Mouse (Mus musculus) heart, embryonic 10.5 days (tissue): ENCODE data around the gene S1pr4. TPM values are rescaled to one million over a fixed set of nuclear protein-coding genes. Genes with fewer than 3 reads are reported as not detected.

Experiments used
- DNase-seq: peaks from one replicate; pipeline ENCODE4 v3.0.0-alpha.2; 2017; ENCODE audit warnings: low spot score
- H3K27ac ChIP-seq: fragments of 300-500 bp; sonication (generic); 2 replicates; pipeline ENCODE4 v1.5.1; 2016; ENCODE audit warnings: mild to moderate bottlenecking
- H3K27me3 ChIP-seq: fragments of 300-500 bp; sonication (generic); 2 replicates; pipeline ENCODE4 v1.6.1; 2016; ENCODE audit warnings: mild to moderate bottlenecking; ENCODE audit not compliant: poor library complexity, insufficient read depth, severe bottlenecking
- H3K36me3 ChIP-seq: fragments of 300-500 bp; sonication (generic); 2 replicates; pipeline ENCODE4 v1.6.1; 2016; ENCODE audit warnings: mild to moderate bottlenecking, moderate library complexity
- H3K4me1 ChIP-seq: fragments of 300-500 bp; sonication (generic); 2 replicates; pipeline ENCODE4 v1.6.1; 2016; ENCODE audit warnings: mild to moderate bottlenecking
- H3K4me3 ChIP-seq: fragments of 300-500 bp; sonication (generic); 2 replicates; pipeline ENCODE4 v1.5.1; 2016; ENCODE audit warnings: mild to moderate bottlenecking, moderate library complexity
- H3K9me3 ChIP-seq: fragments of 300-500 bp; sonication (generic); 2 replicates; pipeline ENCODE4 v1.6.1; 2016; ENCODE audit warnings: mild to moderate bottlenecking, moderate library complexity
- WGBS: fragments of 180-500 bp; shearing (Covaris S2); methylation state at CpG from one replicate; pipeline ENCODE4 v1.1.7; 2016; 5-methylcytosine and 5-hydroxymethylcytosine counted together
- polyA plus RNA-seq: library from polyadenylated mRNA; unstranded; fragments of >200 nt; fragmentation: Nextera tagmentation; extraction: Ambion mirVana; gene quantifications from 2 replicates; pipeline ENCODE4 v1.2.1, GENCODE M21; 2016

S1pr4 gene
- polyA plus RNA-seq, 1 experiment from 2014 or later, result 0.83 TPM

DNA sequence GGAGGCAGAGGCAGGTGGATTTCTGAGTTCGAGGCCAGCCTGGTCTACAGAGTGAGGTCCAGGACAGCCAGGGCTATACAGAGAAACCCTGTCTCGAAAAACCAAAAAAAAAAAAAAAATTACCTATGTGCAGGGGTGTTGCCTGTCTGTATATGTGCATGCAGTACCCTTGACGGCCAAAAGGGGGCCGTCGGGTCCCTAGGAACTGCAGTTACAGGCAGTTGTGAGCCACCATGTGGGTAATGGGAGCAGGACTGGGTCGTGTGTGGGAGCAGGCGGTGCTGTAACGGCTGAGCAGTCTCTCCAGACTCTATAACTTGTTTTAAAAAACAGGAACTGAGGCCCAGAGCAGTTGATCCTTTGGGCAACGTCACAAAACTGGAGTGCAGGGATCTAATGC is 15.9 kb downstream of the S1pr4 start:
- Histone ChIP-seq H3K27ac (no peak overlapping the region), H3K36me3 (peaks cover 29% of the 10 kb centered on the region), H3K4me3 (no peak overlapping the region), H3K9me3 (no peaks in the 10 kb centered on the region), H3K27me3 (peaks cover 39% of the 10 kb centered on the region), H3K4me1 (peaks cover 27% of the 10 kb centered on the region)
- no peak for DNase-seq
- 18% methylated on average over 9 of the region's 9 CpGs for WGBS

DNA sequence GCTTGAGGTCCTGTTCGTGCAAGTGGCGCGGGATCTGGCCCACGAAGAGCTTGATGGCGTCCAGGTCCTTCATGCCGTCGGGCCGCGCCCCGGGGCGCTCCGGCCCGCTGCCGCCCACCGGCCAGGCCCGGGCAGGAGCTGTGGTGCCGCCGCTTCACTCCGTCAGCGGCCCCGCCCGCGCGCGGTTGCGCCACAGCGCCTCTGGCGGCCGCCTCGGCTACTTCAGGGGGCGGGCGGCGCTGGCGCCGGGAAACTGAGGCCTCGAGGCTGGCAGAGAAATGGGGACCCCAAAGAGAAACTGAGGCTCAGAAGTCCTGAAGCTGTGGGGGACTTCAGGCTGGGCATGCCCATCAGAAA is 17.4 kb downstream of the S1pr4 start, which contains the start of gene Celf5:
Gene Celf5 (minus strand): TSS at position 177 of the 357 bp plus-strand sequence.
- WGBS, result 1% methylated on average over 36 of the region's 36 CpGs

GRCm38 (mm10) chr10:81481605-81482532 is 18.1 kb downstream of the S1pr4 start:
- Histone ChIP-seq H3K27me3 (peaks cover 60% of the 10 kb centered on the region), H3K4me3 (peak overlapping the region; percentile 60), H3K27ac (peak overlapping the region; percentile 37; the same call in 1 of the 2 replicates), H3K9me3 (no peaks in the 10 kb centered on the region), H3K36me3 (peaks cover 8% of the 10 kb centered on the region), H3K4me1 (peaks cover 22% of the 10 kb centered on the region)
- 6% methylated on average over 35 of the region's 35 CpGs for WGBS
- no peak for DNase-seq

More for the DNA sequence above, 17.4 kb downstream of the S1pr4 start, which contains the start of gene Celf5:
- Histone ChIP-seq H3K4me3 (peak within 1 kb of the TSS; percentile 60), H3K27ac (peak within 1 kb of the TSS; percentile 37; the same call in 1 of the 2 replicates), H3K4me1 (peaks cover 19% of the 10 kb centered on the region), H3K9me3 (no peaks in the 10 kb centered on the region), H3K36me3 (peaks cover 15% of the 10 kb centered on the region), H3K27me3 (peaks cover 54% of the 10 kb centered on the region)
- DNase-seq, result no peak

- 75% methylated on average over 10 of the region's 10 CpGs for WGBS
- peaks cover 99% of the 10 kb centered on the region for H3K27me3 ChIP-seq
- no peaks in the 10 kb centered on the region for H3K36me3 ChIP-seq
- H3K4me1 ChIP-seq, result peaks cover 12% of the 10 kb centered on the region
- H3K9me3 ChIP-seq, result no peaks in the 10 kb centered on the region
- DNase-seq, result no peak
- no peak overlapping the region for H3K4me3 ChIP-seq
- H3K27ac ChIP-seq, result no peak overlapping the region
These were observed 25.5 kb downstream of the S1pr4 start for GRCm38 (mm10) chr10:81474461-81474860.

DNA sequence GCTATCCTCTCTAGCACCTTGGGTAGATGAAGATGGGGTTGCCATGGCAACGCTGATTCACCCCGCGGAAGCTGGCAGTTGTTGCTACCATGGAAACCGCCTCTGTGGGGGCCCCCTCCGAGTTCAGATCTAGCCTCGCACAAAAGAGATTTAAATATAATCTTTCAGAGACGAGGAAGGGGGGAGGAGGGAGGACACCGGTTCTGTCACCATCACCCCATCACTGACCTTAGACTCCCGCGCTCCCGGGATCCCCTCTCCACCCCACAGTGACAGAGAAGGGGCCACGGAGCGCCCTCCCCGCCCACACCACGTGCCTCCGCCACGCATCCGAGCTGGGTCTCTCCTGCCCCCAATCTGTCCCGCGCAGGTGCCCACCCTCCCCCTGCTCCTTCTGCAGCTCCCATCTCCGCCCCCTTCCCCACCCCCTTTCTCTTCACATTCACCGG is 26.9 kb downstream of the S1pr4 start:
- no peak for DNase-seq
- H3K4me3 ChIP-seq, result no peak overlapping the region
- H3K27me3 ChIP-seq, result peaks cover 100% of the 10 kb centered on the region
- peaks cover 12% of the 10 kb centered on the region for H3K4me1 ChIP-seq
- H3K36me3 ChIP-seq, result no peaks in the 10 kb centered on the region
- no peaks in the 10 kb centered on the region for H3K9me3 ChIP-seq
- 6% methylated on average over 22 of the region's 22 CpGs for WGBS
- no peak overlapping the region for H3K27ac ChIP-seq

GRCm38 (mm10) chr10:81472403-81473002 is 27.4 kb downstream of the S1pr4 start:
- no peak overlapping the region for H3K4me3 ChIP-seq
- H3K27ac ChIP-seq, result no peak overlapping the region
- DNase-seq, result no peak
- no peaks in the 10 kb centered on the region for H3K36me3 ChIP-seq
- H3K27me3 ChIP-seq, result peaks cover 100% of the 10 kb centered on the region
- WGBS, result 9% methylated on average over 18 of the region's 18 CpGs
- peaks cover 11% of the 10 kb centered on the region for H3K4me1 ChIP-seq
- H3K9me3 ChIP-seq, result no peaks in the 10 kb centered on the region

DNA sequence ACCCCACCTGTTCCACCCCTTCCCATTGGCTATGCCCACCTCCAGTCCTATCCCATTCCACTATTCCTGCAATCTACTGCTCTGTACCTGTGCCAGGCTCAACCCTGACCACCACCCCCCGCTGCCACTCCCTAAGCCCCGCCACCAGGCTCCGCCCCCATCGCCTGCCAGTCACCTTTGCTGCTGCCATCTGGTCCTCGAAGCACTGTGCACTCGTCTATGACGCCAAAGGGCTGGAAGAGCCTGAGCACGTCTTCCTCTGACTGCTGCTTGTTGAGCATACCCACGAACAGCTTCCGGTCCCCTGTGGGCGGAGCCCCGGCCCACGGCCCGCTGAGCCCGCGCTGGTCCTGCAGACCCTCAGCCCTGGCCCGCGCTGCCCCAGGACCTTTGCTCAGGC is 29.5 kb downstream of the S1pr4 start:
- WGBS, result 46% methylated on average over 18 of the region's 18 CpGs
- no peak for DNase-seq
- H3K4me1 ChIP-seq, result peaks cover 7% of the 10 kb centered on the region; the same call in 1 of the 2 replicates
- no peak overlapping the region for H3K27ac ChIP-seq
- no peak overlapping the region for H3K4me3 ChIP-seq
- H3K36me3 ChIP-seq, result no peaks in the 10 kb centered on the region
- H3K27me3 ChIP-seq, result peaks cover 100% of the 10 kb centered on the region
- no peaks in the 10 kb centered on the region for H3K9me3 ChIP-seq

DNA sequence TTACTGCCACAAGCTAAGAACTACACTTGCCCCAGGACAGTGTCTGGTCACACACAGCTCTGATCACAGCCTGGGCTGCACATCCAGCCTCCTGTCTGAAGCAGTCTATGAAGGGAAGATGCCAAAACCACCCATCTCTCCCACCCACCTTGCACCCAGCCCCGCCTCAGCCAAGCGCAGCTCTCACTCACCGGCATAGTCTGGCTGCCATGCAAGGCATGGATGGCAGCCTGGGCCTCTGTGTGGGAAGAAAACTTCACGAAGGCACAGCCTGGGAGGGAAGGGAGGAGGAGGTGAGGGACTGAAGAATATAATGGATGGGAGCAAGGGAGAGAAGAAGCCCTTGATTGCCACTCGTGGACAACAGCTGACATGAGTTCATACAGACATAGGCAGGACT is 30.7 kb downstream of the S1pr4 start:
- Histone ChIP-seq H3K27ac (no peak overlapping the region), H3K9me3 (no peaks in the 10 kb centered on the region), H3K36me3 (no peaks in the 10 kb centered on the region), H3K4me1 (peaks cover 12% of the 10 kb centered on the region), H3K27me3 (peaks cover 100% of the 10 kb centered on the region), H3K4me3 (no peak overlapping the region)
- WGBS, result 83% methylated on average over 5 of the region's 5 CpGs
- no peak for DNase-seq

DNA sequence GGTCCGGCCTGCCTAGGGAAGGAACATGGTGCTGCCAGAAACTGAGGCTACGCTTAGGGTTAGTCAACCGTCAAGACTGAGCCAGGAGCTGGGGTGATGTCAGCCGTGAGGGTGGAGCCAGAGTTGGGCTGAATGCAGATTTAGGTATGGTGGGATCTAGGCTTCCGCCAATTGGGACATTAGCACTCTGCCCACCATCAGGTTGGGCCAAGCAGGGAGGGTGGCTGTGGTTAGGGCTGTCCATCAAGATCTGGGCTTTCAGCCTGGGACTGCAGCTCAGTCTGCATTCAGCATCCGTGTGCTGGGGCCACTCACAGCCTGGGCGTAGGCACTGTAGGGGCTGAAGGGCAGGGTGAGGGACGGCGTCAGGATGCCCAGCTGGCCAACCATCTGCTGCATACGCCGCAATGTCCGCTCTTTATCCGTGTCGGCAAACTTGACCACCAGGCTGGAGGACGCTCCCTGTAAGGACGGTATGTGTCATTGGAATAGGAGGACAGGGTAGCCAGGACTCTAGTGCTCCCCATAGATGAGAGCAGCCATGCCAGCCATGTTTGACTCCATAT is 32.2 kb downstream of the S1pr4 start:
- H3K4me3 ChIP-seq, result no peak overlapping the region
- H3K27ac ChIP-seq, result no peak overlapping the region
- no peaks in the 10 kb centered on the region for H3K9me3 ChIP-seq
- no peak for DNase-seq
- peaks cover 14% of the 10 kb centered on the region for H3K4me1 ChIP-seq
- 78% methylated on average over 16 of the region's 16 CpGs for WGBS
- peaks cover 100% of the 10 kb centered on the region for H3K27me3 ChIP-seq
- H3K36me3 ChIP-seq, result no peaks in the 10 kb centered on the region

GRCm38 (mm10) chr10:81466881-81467280 is 33.1 kb downstream of the S1pr4 start:
- peaks cover 17% of the 10 kb centered on the region for H3K4me1 ChIP-seq
- WGBS, result 57% methylated on average over 14 of the region's 14 CpGs
- no peaks in the 10 kb centered on the region for H3K36me3 ChIP-seq
- no peak overlapping the region for H3K27ac ChIP-seq
- DNase-seq, result no peak
- H3K4me3 ChIP-seq, result no peak overlapping the region
- H3K9me3 ChIP-seq, result no peaks in the 10 kb centered on the region
- peaks cover 100% of the 10 kb centered on the region for H3K27me3 ChIP-seq

- no peak for DNase-seq
- 69% methylated on average over 2 of the region's 2 CpGs for WGBS
- Histone ChIP-seq H3K27ac (no peak overlapping the region), H3K4me1 (peaks cover 17% of the 10 kb centered on the region), H3K9me3 (no peaks in the 10 kb centered on the region), H3K36me3 (no peaks in the 10 kb centered on the region), H3K27me3 (peaks cover 100% of the 10 kb centered on the region), H3K4me3 (no peak overlapping the region)
These were observed 33.9 kb downstream of the S1pr4 start for GRCm38 (mm10) chr10:81466066-81466465.

GRCm38 (mm10) chr10:81465265-81465645 is 34.7 kb downstream of the S1pr4 start:
- Histone ChIP-seq H3K27me3 (peaks cover 100% of the 10 kb centered on the region), H3K4me3 (no peak overlapping the region), H3K36me3 (no peaks in the 10 kb centered on the region), H3K27ac (no peak overlapping the region), H3K9me3 (no peaks in the 10 kb centered on the region), H3K4me1 (peaks cover 19% of the 10 kb centered on the region)
- 0% methylated on average over 5 of the region's 5 CpGs for WGBS
- DNase-seq, result peak; percentile 74
